ENCODE assay signal across 1 mouse cellular context in genomic region chr2:38969650-38970049, GRCm38 (mm10).
TF ChIP-seq lines count a peak whose summit lies in the region.

No protein-coding gene starts in this region.

TF ChIP-seq in MEL, 35 proteins besides CTCF, POLR2A, EP300 and RAD21:
- TF ChIP-seq MAX (IDR thresholded peaks at IDR 0.05; ENCODE audit: low read length): no peak
- no peak for TF ChIP-seq ZNF384 (IDR thresholded peaks at IDR 0.05; ENCODE audit: low read depth, low read length)
- no peak for TF ChIP-seq SIN3A (IDR thresholded peaks at IDR 0.05; ENCODE audit: low read length)
- no peak for TF ChIP-seq ZC3H11A (IDR thresholded peaks at IDR 0.05; ENCODE audit: low read depth, low read length)
- TF ChIP-seq SMC3 (IDR thresholded peaks at IDR 0.05; ENCODE audit: low read depth, low read length): no peak
- TF ChIP-seq MXI1 (IDR thresholded peaks at IDR 0.05; ENCODE audit: low read depth, low read length): no peak
- no peak for TF ChIP-seq ZKSCAN1 (IDR thresholded peaks at IDR 0.05; ENCODE audit: low read depth, low read length)
- TF ChIP-seq CHD1 (IDR thresholded peaks at IDR 0.05; ENCODE audit: low read depth, low read length): no peak
- no peak for TF ChIP-seq ZMIZ1 (IDR thresholded peaks at IDR 0.05; ENCODE audit: low read depth, low read length)
- no peak for TF ChIP-seq NRF1 (IDR thresholded peaks at IDR 0.05; ENCODE audit: insufficient read depth, low read depth, low read length, poor library complexity, severe bottlenecking)
- no peak for TF ChIP-seq MEF2A (IDR thresholded peaks at IDR 0.05; ENCODE audit: extremely low read depth, insufficient replicate concordance, low read depth, low read length, poor library complexity, severe bottlenecking)
- no peak for TF ChIP-seq TBP (IDR thresholded peaks at IDR 0.05; ENCODE audit: low read depth, low read length)
- no peak for TF ChIP-seq GABPA (IDR thresholded peaks at IDR 0.05; ENCODE audit: low read depth, low read length)
- no peak for TF ChIP-seq MYC (IDR thresholded peaks at IDR 0.05; ENCODE audit: low read depth, low read length)
- no peak for TF ChIP-seq POLR2AphosphoS2 (IDR thresholded peaks at IDR 0.05; ENCODE audit: low read length)
- TF ChIP-seq JUND (IDR thresholded peaks at IDR 0.05; ENCODE audit: low read depth, low read length): no peak
- TF ChIP-seq ETS1 (IDR thresholded peaks at IDR 0.05; ENCODE audit: low read depth, low read length): no peak
- no peak for TF ChIP-seq TCF12 (IDR thresholded peaks at IDR 0.05; ENCODE audit: low read depth, low read length)
